Mouse (Mus musculus): ENCODE measurements at regions not wholly inside any gene's neighbourhood (a gene's known extent, or its start where the extent isn't known, plus 50 kb on each side); places are given as distances from the start of the nearest gene placed in this dataset.

GRCm38 (mm10) chr12:52622398-52622797 is 76.8 kb upstream of the Akap6 start:
- Histone ChIP-seq H3K27me3 (ENCODE audit: control insufficient read depth, insufficient read depth, low read length) (no peaks in the 10 kb centered on the region), H3K4me3 (ENCODE audit: insufficient read depth in 1 of 2, low read depth in 2 of 2, low read length in 2 of 2) (no peak overlapping the region), H3K9ac (replicated peaks) (no peak overlapping the region), H3K36me3 (replicated peaks; ENCODE audit: control insufficient read depth, insufficient read depth, low read depth) (no peaks in the 10 kb centered on the region), H3K4me1 (replicated peaks; ENCODE audit: control insufficient read depth in 2 of 2, insufficient read depth in 2 of 2, low read length in 1 of 2) (no peaks in the 10 kb centered on the region), H3K27ac (no peak overlapping the region), H3K9me3 (ENCODE audit: control insufficient read depth, low read length) (no peaks in the 10 kb centered on the region), H3K4me2 (ENCODE audit: low read depth) (no peak overlapping the region)
- DNase-seq (ENCODE audit: low read depth in 3 of 3, low spot score in 3 of 3) (no peak), ATAC-seq (ENCODE audit: insufficient read depth) (no peak)
- no peak for TF ChIP-seq EP300 (IDR thresholded peaks at IDR 0.05; ENCODE audit: low read depth)
- no peak for TF ChIP-seq CTCF (IDR thresholded peaks at IDR 0.05; ENCODE audit: low read depth)
- WGBS (ENCODE audit: insufficient replicate concordance) = 52% methylated on average over 6 of the region's 6 CpGs

GRCm38 (mm10) chr12:52623416-52624108 is 75.6 kb upstream of the Akap6 start:
- H3K4me1 ChIP-seq (replicated peaks; ENCODE audit: control insufficient read depth in 2 of 2, insufficient read depth in 2 of 2, low read length in 1 of 2) = no peaks in the 10 kb centered on the region
- H3K4me3 ChIP-seq (ENCODE audit: insufficient read depth in 1 of 2, low read depth in 2 of 2, low read length in 2 of 2) = no peak overlapping the region
- 64% methylated on average over 10 of the region's 10 CpGs for WGBS (ENCODE audit: insufficient replicate concordance)
- H3K4me2 ChIP-seq (ENCODE audit: low read depth) = no peak overlapping the region
- H3K27ac ChIP-seq = no peak overlapping the region
- no peaks in the 10 kb centered on the region for H3K27me3 ChIP-seq (ENCODE audit: control insufficient read depth, insufficient read depth, low read length)
- H3K9ac ChIP-seq (replicated peaks) = no peak overlapping the region
- no peak for TF ChIP-seq EP300 (IDR thresholded peaks at IDR 0.05; ENCODE audit: low read depth)
- no peak for ATAC-seq (ENCODE audit: insufficient read depth)
- no peak for DNase-seq (ENCODE audit: low read depth in 3 of 3, low spot score in 3 of 3)
- no peaks in the 10 kb centered on the region for H3K9me3 ChIP-seq (ENCODE audit: control insufficient read depth, low read length)
- H3K36me3 ChIP-seq (replicated peaks; ENCODE audit: control insufficient read depth, insufficient read depth, low read depth) = no peaks in the 10 kb centered on the region

- Histone ChIP-seq H3K9me3 (ENCODE audit: control insufficient read depth, low read length) (no peaks in the 10 kb centered on the region), H3K4me1 (replicated peaks; ENCODE audit: control insufficient read depth in 2 of 2, insufficient read depth in 2 of 2, low read length in 1 of 2) (no peaks in the 10 kb centered on the region), H3K4me2 (ENCODE audit: low read depth) (no peak overlapping the region), H3K36me3 (replicated peaks; ENCODE audit: control insufficient read depth, insufficient read depth, low read depth) (no peaks in the 10 kb centered on the region), H3K27ac (no peak overlapping the region), H3K9ac (replicated peaks) (no peak overlapping the region), H3K4me3 (ENCODE audit: insufficient read depth in 1 of 2, low read depth in 2 of 2, low read length in 2 of 2) (no peak overlapping the region), H3K27me3 (ENCODE audit: control insufficient read depth, insufficient read depth, low read length) (no peaks in the 10 kb centered on the region)
- 44% methylated on average over 1 of the region's 1 CpGs for WGBS (ENCODE audit: insufficient replicate concordance)
- no peak for TF ChIP-seq EP300 (IDR thresholded peaks at IDR 0.05; ENCODE audit: low read depth)
- TF ChIP-seq CTCF (IDR thresholded peaks at IDR 0.05; ENCODE audit: low read depth) = no peak
- no peak for ATAC-seq (ENCODE audit: insufficient read depth)
- no peak for DNase-seq (ENCODE audit: low read depth in 3 of 3, low spot score in 3 of 3)
These were observed 74.3 kb upstream of the Akap6 start for GRCm38 (mm10) chr12:52624871-52625270.

GRCm38 (mm10) chr12:52628771-52629170 is 70.4 kb upstream of the Akap6 start:
- Histone ChIP-seq H3K36me3 (replicated peaks; ENCODE audit: control insufficient read depth, insufficient read depth, low read depth) (no peaks in the 10 kb centered on the region), H3K4me1 (replicated peaks; ENCODE audit: control insufficient read depth in 2 of 2, insufficient read depth in 2 of 2, low read length in 1 of 2) (no peaks in the 10 kb centered on the region), H3K4me3 (ENCODE audit: insufficient read depth in 1 of 2, low read depth in 2 of 2, low read length in 2 of 2) (no peak overlapping the region), H3K9me3 (ENCODE audit: control insufficient read depth, low read length) (no peaks in the 10 kb centered on the region), H3K4me2 (ENCODE audit: low read depth) (no peak overlapping the region), H3K27ac (no peak overlapping the region), H3K9ac (replicated peaks) (no peak overlapping the region), H3K27me3 (ENCODE audit: control insufficient read depth, insufficient read depth, low read length) (no peaks in the 10 kb centered on the region)
- ATAC-seq (ENCODE audit: insufficient read depth) (no peak), DNase-seq (ENCODE audit: low read depth in 3 of 3, low spot score in 3 of 3) (no peak)
- TF ChIP-seq CTCF (IDR thresholded peaks at IDR 0.05; ENCODE audit: low read depth) (no peak), EP300 (IDR thresholded peaks at IDR 0.05; ENCODE audit: low read depth) (no peak)
- WGBS (ENCODE audit: insufficient replicate concordance) = 54% methylated on average over 5 of the region's 5 CpGs

GRCm38 (mm10) chr12:52635121-52635878 is 63.9 kb upstream of the Akap6 start:
- DNase-seq (ENCODE audit: low read depth in 3 of 3, low spot score in 3 of 3) = no peak
- WGBS (ENCODE audit: insufficient replicate concordance) = 41% methylated on average over 8 of the region's 8 CpGs
- H3K36me3 ChIP-seq (replicated peaks; ENCODE audit: control insufficient read depth, insufficient read depth, low read depth) = no peaks in the 10 kb centered on the region
- TF ChIP-seq CTCF (IDR thresholded peaks at IDR 0.05; ENCODE audit: low read depth) = no peak
- TF ChIP-seq EP300 (IDR thresholded peaks at IDR 0.05; ENCODE audit: low read depth) = no peak
- no peak overlapping the region for H3K4me2 ChIP-seq (ENCODE audit: low read depth)
- no peaks in the 10 kb centered on the region for H3K9me3 ChIP-seq (ENCODE audit: control insufficient read depth, low read length)
- no peak for ATAC-seq (ENCODE audit: insufficient read depth)
- H3K27me3 ChIP-seq (ENCODE audit: control insufficient read depth, insufficient read depth, low read length) = no peaks in the 10 kb centered on the region
- H3K27ac ChIP-seq = no peak overlapping the region
- H3K4me1 ChIP-seq (replicated peaks; ENCODE audit: control insufficient read depth in 2 of 2, insufficient read depth in 2 of 2, low read length in 1 of 2) = no peaks in the 10 kb centered on the region
- no peak overlapping the region for H3K9ac ChIP-seq (replicated peaks)
- no peak overlapping the region for H3K4me3 ChIP-seq (ENCODE audit: insufficient read depth in 1 of 2, low read depth in 2 of 2, low read length in 2 of 2)
